Comparison of ENCODE assay signal across 33 mouse cellular contexts in the genomic region with DNA sequence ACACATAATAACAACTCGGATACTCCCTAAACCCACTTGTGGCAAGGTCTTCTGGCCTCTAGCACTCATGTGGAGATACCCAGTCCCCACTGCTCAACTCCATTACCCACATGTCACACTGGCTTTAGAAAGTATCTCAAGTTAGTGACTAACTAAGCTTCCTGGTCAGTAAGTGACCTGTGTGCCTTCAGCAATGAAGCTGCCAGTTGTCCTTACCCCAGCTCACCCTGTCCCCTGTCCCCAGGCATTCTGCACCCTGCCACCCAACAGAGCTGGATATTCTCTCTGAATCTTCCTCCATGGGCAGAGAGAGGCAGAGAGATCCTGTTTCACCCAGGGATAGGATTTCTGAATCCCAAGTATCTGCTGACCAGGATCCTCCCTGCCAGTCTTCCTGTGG. TPM values are rescaled to one million over a fixed set of nuclear protein-coding genes. Genes with fewer than 3 reads are reported as not detected.
"Had no signal": no experiment of that assay in that cellular context is flagged by ENCODE, and none has a peak within 500 bp of the region (broad histone marks: within the 10 kb centered on the region; RNA-seq: fewer than 3 reads in every experiment).

A gene (plus strand): TSS at position 301 of the 400 bp plus-strand sequence.

- H3K4me3 ChIP-seq: heart, embryonic 12.5 days; heart, embryonic 13.5 days; heart, embryonic 15.5 days; hindbrain, embryonic 10.5 days; hindbrain, embryonic 12.5 days; hindbrain, embryonic 13.5 days; hindbrain, embryonic 15.5 days; intestine, embryonic 15.5 days; kidney, embryonic 15.5 days; layer of hippocampus, adult 2 months; left cerebral cortex, adult 2 months had no signal

- H3K27ac ChIP-seq: heart, embryonic 13.5 days; heart, embryonic 15.5 days; hindbrain, embryonic 10.5 days; hindbrain, embryonic 12.5 days; hindbrain, embryonic 13.5 days; hindbrain, embryonic 14.5 days; hindbrain, embryonic 15.5 days; hindbrain, postnatal 0 days; intestine, embryonic 15.5 days; kidney, embryonic 15.5 days; kidney, postnatal 0 days; layer of hippocampus, adult 2 months; left cerebral cortex, adult 2 months had no signal

- DNase-seq: kidney, adult 11 months; kidney, adult 18-20 months; kidney, adult 9 months; kidney, postnatal 14 days; kidney, postnatal 25 days; layer of hippocampus, adult 9-11 months; layer of hippocampus, postnatal 36 days had no signal

RNA-seq across cellular contexts. Expression of the gene that starts here (rescaled TPM):
- total RNA-seq: heart, postnatal 10 days; heart, postnatal 14 days; heart, postnatal 25 days; heart, postnatal 36 days; heart, postnatal 4 days; hematopoietic stem cell, adult 5-6 weeks; hindbrain, postnatal 0 days; layer of hippocampus, adult 18-20 months; layer of hippocampus, adult 2 months; layer of hippocampus, adult 8-10 months; layer of hippocampus, postnatal 10 days; layer of hippocampus, postnatal 14 days; layer of hippocampus, postnatal 25 days; layer of hippocampus, postnatal 36 days; left cerebral cortex, adult 18-20 months had no signal
